Mouse (Mus musculus): ENCODE data around the gene Lamc1.
"Not testable (repeated sequence)": the region's sequence is repeated elsewhere in the genome, so short reads cannot be mapped to it uniquely, and the experiment has no call there.

Lamc1 gene

GRCm38 (mm10) chr1:153332444-153333295 lies at the start of gene Lamc1:
Gene Lamc1 (minus strand): TSS chr1:153332786.
- DNase-seq, result peak; percentile 84

GRCm38 (mm10) chr1:153380746-153381282 lies 48.2 kb upstream of the Lamc1 start:
- DNase-seq, result no peak

GRCm38 (mm10) chr1:153379832-153380231 lies 47.2 kb upstream of the Lamc1 start:
- peak; percentile 43 for DNase-seq

GRCm38 (mm10) chr1:153378587-153378986 lies 46.0 kb upstream of the Lamc1 start:
- no peak for DNase-seq

- DNase-seq, result no peak
Measured at GRCm38 (mm10) chr1:153376446-153376845, 43.9 kb upstream of the Lamc1 start.

- DNase-seq, result no peak
Measured at GRCm38 (mm10) chr1:153374136-153374535, 41.5 kb upstream of the Lamc1 start.

- no peak for DNase-seq
Measured at GRCm38 (mm10) chr1:153371846-153372245, 39.3 kb upstream of the Lamc1 start.

GRCm38 (mm10) chr1:153369011-153369410 lies 36.4 kb upstream of the Lamc1 start:
- DNase-seq, result no peak

- DNase-seq, result no peak
Measured at GRCm38 (mm10) chr1:153367048-153367447, 34.5 kb upstream of the Lamc1 start.

- DNase-seq, result no peak
Measured at GRCm38 (mm10) chr1:153361926-153362325, 29.3 kb upstream of the Lamc1 start.

- DNase-seq, result no peak
Measured at GRCm38 (mm10) chr1:153360556-153360955, 28.0 kb upstream of the Lamc1 start.

GRCm38 (mm10) chr1:153357218-153357617 lies 24.6 kb upstream of the Lamc1 start:
- no peak for DNase-seq

GRCm38 (mm10) chr1:153354466-153354865 lies 21.9 kb upstream of the Lamc1 start:
- no peak for DNase-seq

GRCm38 (mm10) chr1:153353736-153354430 lies 21.3 kb upstream of the Lamc1 start:
- no peak for DNase-seq

GRCm38 (mm10) chr1:153351034-153351433 lies 18.4 kb upstream of the Lamc1 start:
- DNase-seq, result no peak

GRCm38 (mm10) chr1:153347726-153348125 lies 15.1 kb upstream of the Lamc1 start:
- no peak for DNase-seq

GRCm38 (mm10) chr1:153347040-153347439 lies 14.5 kb upstream of the Lamc1 start:
- no peak for DNase-seq

GRCm38 (mm10) chr1:153345699-153346291 lies 13.2 kb upstream of the Lamc1 start:
- DNase-seq, result no peak

GRCm38 (mm10) chr1:153345002-153345401 lies 12.4 kb upstream of the Lamc1 start:
- DNase-seq, result no peak

GRCm38 (mm10) chr1:153335451-153335850 lies 2.9 kb upstream of the Lamc1 start:
- DNase-seq, result not testable (repeated sequence)

GRCm38 (mm10) chr1:153333296-153334121 lies 923 bp upstream of the Lamc1 start:
- DNase-seq, result peak; percentile 31

- peak; percentile 84 for DNase-seq
Measured at GRCm38 (mm10) chr1:153331796-153332443, 666 bp downstream of the Lamc1 start.
